In genomic region chr9:42462585-42463219, GRCm38 (mm10) we compare ENCODE assay signal across 10 mouse cellular contexts. TPM values are rescaled to one million over a fixed set of nuclear protein-coding genes. Genes with fewer than 3 reads are reported as not detected.
DNase-seq lines count a peak whose midpoint lies in the region; ATAC-seq lines count a peak whose summit lies in the region.
"Had no signal": no experiment of that assay in that cellular context is flagged by ENCODE, and none has a peak within 500 bp of the region (broad histone marks: within the 10 kb centered on the region; RNA-seq: fewer than 3 reads in every experiment).

No protein-coding gene starts in this region.

- H3K4me3 ChIP-seq in intestine, embryonic 16.5 days (ENCODE audit: low read length), result no peak overlapping the region
- H3K4me3 ChIP-seq in intestine, embryonic 15.5 days (replicated peaks), result no peak overlapping the region
- H3K4me3 ChIP-seq in megakaryocyte, embryonic 14.5 days (replicated peaks), result peak overlapping the region; percentile 75
- H3K4me3 ChIP-seq in stomach, embryonic 16.5 days (replicated peaks; ENCODE audit: low read length), result no peak overlapping the region
- H3K4me3 ChIP-seq: neural tube, embryonic 13.5 days had no signal

- H3K9ac ChIP-seq in intestine, embryonic 16.5 days (ENCODE audit: low read depth, low read length), result peak overlapping the region; percentile 48; the same call in 1 of the 2 replicates
- no peak overlapping the region for H3K9ac ChIP-seq in intestine, embryonic 15.5 days
- no peak overlapping the region for H3K9ac ChIP-seq in stomach, embryonic 16.5 days (ENCODE audit: low read length)
- H3K9ac ChIP-seq: neural tube, embryonic 13.5 days had no signal

- no peaks in the 10 kb centered on the region for H3K36me3 ChIP-seq in intestine, embryonic 16.5 days (ENCODE audit: control insufficient read depth, insufficient read depth, low read length)
- no peaks in the 10 kb centered on the region for H3K36me3 ChIP-seq in intestine, embryonic 15.5 days
- H3K36me3 ChIP-seq in megakaryocyte, embryonic 14.5 days (replicated peaks; ENCODE audit: low read length), result peaks cover 31% of the 10 kb centered on the region
- H3K36me3 ChIP-seq in stomach, embryonic 16.5 days (ENCODE audit: control insufficient read depth, insufficient read depth, low read length), result no peaks in the 10 kb centered on the region

- H3K4me1 ChIP-seq in intestine, embryonic 16.5 days (ENCODE audit: control insufficient read depth, insufficient read depth, low read length), result peaks cover 59% of the 10 kb centered on the region
- 0 out of 2 replicates have a peak, but pooled peaks cover 23% of the 10 kb centered on the region for H3K4me1 ChIP-seq in intestine, embryonic 15.5 days (replicated peaks)
- peaks cover 95% of the 10 kb centered on the region for H3K4me1 ChIP-seq in megakaryocyte, embryonic 14.5 days
- peaks cover 30% of the 10 kb centered on the region for H3K4me1 ChIP-seq in stomach, embryonic 16.5 days (ENCODE audit: control insufficient read depth, insufficient read depth, low read length)

- no peak overlapping the region for H3K4me2 ChIP-seq in intestine, embryonic 16.5 days (ENCODE audit: low read depth, low read length)
- no peak overlapping the region for H3K4me2 ChIP-seq in intestine, embryonic 15.5 days (replicated peaks)
- H3K4me2 ChIP-seq in stomach, embryonic 16.5 days (ENCODE audit: low read depth, low read length), result no peak overlapping the region
- H3K4me2 ChIP-seq: neural tube, embryonic 13.5 days had no signal

- 74% methylated on average over 7 of the region's 7 CpGs for WGBS in intestine, embryonic 16.5 days
- WGBS in intestine, embryonic 15.5 days, result 70% methylated on average over 7 of the region's 7 CpGs
- WGBS in stomach, embryonic 16.5 days, result 62% methylated on average over 7 of the region's 7 CpGs

- DNase-seq in layer of hippocampus, adult 9-10 months (ENCODE audit: low spot score), result no peak
- DNase-seq: thymus, adult 18-20 months had no signal

- no peaks in the 10 kb centered on the region for H3K9me3 ChIP-seq in intestine, embryonic 16.5 days (ENCODE audit: control insufficient read depth, low read length)
- no peaks in the 10 kb centered on the region for H3K9me3 ChIP-seq in intestine, embryonic 15.5 days
- H3K9me3 ChIP-seq in megakaryocyte, embryonic 14.5 days, result no peaks in the 10 kb centered on the region
- H3K9me3 ChIP-seq in stomach, embryonic 16.5 days (replicated peaks; ENCODE audit: control insufficient read depth, low read length), result no peaks in the 10 kb centered on the region
- H3K9me3 ChIP-seq: neural tube, embryonic 13.5 days had no signal

- no peaks in the 10 kb centered on the region for H3K27me3 ChIP-seq in intestine, embryonic 16.5 days (replicated peaks; ENCODE audit: control insufficient read depth, insufficient read depth, low read length)
- H3K27me3 ChIP-seq in intestine, embryonic 15.5 days (replicated peaks), result no peaks in the 10 kb centered on the region
- H3K27me3 ChIP-seq in megakaryocyte, embryonic 14.5 days (replicated peaks), result no peaks in the 10 kb centered on the region
- H3K27me3 ChIP-seq in stomach, embryonic 16.5 days (ENCODE audit: control insufficient read depth, insufficient read depth, low read length), result no peaks in the 10 kb centered on the region
- H3K27me3 ChIP-seq: CH12.LX; neural tube, embryonic 13.5 days had no signal

- H3K27ac ChIP-seq in intestine, embryonic 16.5 days (ENCODE audit: low read length), result peak overlapping the region; percentile 61; the same call in 1 of the 2 replicates
- H3K27ac ChIP-seq in intestine, embryonic 15.5 days, result no peak overlapping the region
- peak overlapping the region; percentile 64 for H3K27ac ChIP-seq in stomach, embryonic 16.5 days (ENCODE audit: low read length)
- H3K27ac ChIP-seq: neural tube, embryonic 13.5 days had no signal

- ATAC-seq in intestine, embryonic 16.5 days, result no peak
- ATAC-seq in intestine, embryonic 15.5 days, result no peak
- no peak for ATAC-seq in megakaryocyte, adult 5-6 weeks (ENCODE audit: poor library complexity, severe bottlenecking)
- peak; percentile 36; the same call in 1 of the 2 replicates for ATAC-seq in erythroid progenitor cell, adult 5-6 weeks (replicated peaks; ENCODE audit: low FRiP score, poor library complexity, severe bottlenecking)
- no peak for ATAC-seq in stomach, embryonic 16.5 days (ENCODE audit: insufficient read depth, low FRiP score)

RNA-seq across cellular contexts. Expression of gene Tbcel, which starts 44.9 kb away (rescaled TPM):
- 5.1 and 6.0 TPM in 2 replicates for polyA plus RNA-seq in intestine, embryonic 16.5 days (2015; fragmentation: Nextera tagmentation; extraction: Ambion mirVana)
- 4.5 and 4.7 TPM in 2 replicates for polyA plus RNA-seq in intestine, embryonic 15.5 days (2015; fragmentation: Nextera tagmentation; extraction: Ambion mirVana)
- 2.0 TPM in 1 of 2 replicates, not detected in the other for polyA plus RNA-seq in megakaryocyte, embryonic 14.5 days (2012; ENCODE audit: insufficient read depth, low replicate concordance)
- total RNA-seq in megakaryocyte, adult 5-6 weeks (2015), result 10.1 and 10.5 TPM in 2 replicates
- total RNA-seq in megakaryocyte, adult 5-6 weeks (2017), result 13.2 and 15.0 TPM in 2 replicates
- total RNA-seq in erythroid progenitor cell, adult 5-6 weeks (2015; ENCODE audit: low replicate concordance), result 23.8 and 31.9 TPM in 2 replicates
- 22.8 and 29.1 TPM in 2 replicates for total RNA-seq in erythroid progenitor cell, adult 5-6 weeks (2017; ENCODE audit: low replicate concordance)
- polyA plus RNA-seq in stomach, embryonic 16.5 days (2015; fragmentation: Nextera tagmentation; extraction: Ambion mirVana), result 4.0 and 4.1 TPM in 2 replicates
